8 mouse cellular contexts compared by ENCODE assay signal in the genomic region with DNA sequence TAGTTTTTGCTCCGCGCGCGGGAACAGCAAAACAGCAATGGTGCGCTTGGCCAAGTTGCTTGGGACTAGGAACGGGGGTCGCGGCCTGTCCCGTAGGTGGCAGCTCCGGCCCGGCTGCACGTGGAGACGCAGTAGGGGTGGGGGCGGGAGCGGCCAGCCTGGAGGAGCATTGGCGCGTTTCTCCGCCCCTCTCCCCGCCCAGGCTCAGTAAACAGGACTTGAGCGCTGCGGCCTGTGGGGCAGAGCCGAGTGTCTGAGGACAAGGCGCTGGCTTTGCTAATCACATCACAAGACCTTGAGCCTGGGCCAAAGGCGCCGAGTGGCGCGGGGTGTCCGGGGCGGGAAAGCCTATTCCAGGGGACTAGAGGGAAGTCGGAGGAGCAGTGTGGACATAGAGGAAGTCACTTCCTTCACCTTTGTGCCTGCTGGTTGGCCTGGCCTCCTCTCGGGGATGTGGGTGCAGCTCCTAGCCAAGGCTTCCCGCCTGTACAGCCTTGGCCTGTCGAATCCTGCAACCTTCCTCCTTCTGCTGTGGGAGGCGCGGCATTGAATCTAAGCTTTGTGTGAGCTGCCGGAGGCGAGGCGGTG. TPM values are rescaled to one million over a fixed set of nuclear protein-coding genes. Genes with fewer than 3 reads are reported as not detected.
DNase-seq lines count a peak whose midpoint lies in the region; ATAC-seq and TF ChIP-seq lines count a peak whose summit lies in the region.

No protein-coding gene starts in this region.

- no peaks in the 10 kb centered on the region for H3K27me3 ChIP-seq in G1E (ENCODE audit: insufficient read depth, low read length)
- H3K27me3 ChIP-seq in lung, postnatal 0 days (replicated peaks; ENCODE audit: insufficient read depth, low read length), result no peaks in the 10 kb centered on the region

- peak overlapping the region; percentile 70 for H3K4me2 ChIP-seq in lung, postnatal 0 days (replicated peaks; ENCODE audit: low read depth, low read length)

- no peaks in the 10 kb centered on the region for H3K9me3 ChIP-seq in G1E (replicated peaks)
- no peaks in the 10 kb centered on the region for H3K9me3 ChIP-seq in lung, postnatal 0 days (ENCODE audit: low read length)

- peak overlapping the region; percentile 95 for H3K27ac ChIP-seq in lung, postnatal 0 days (ENCODE audit: low read length)

- DNase-seq in G1E (ENCODE audit: low spot score), result peak; percentile 85
- DNase-seq in cerebellum, adult 8-10 months, result peak; percentile 44
- DNase-seq in forelimb bud, embryonic 11.5 days (ENCODE audit: low read depth, low spot score), result peak; percentile 86
- DNase-seq in layer of hippocampus, adult 9-10 months (ENCODE audit: low spot score), result peak; percentile 72
- peak; percentile 98 for DNase-seq in lung, postnatal 0 days (ENCODE audit: low spot score)
- DNase-seq in ovary, postnatal 10 days (ENCODE audit: low spot score), result peak; percentile 91
- peak; percentile 56 to 66 for DNase-seq in thymus, postnatal 10 days (ENCODE audit: low spot score in 2 of 2)

- peaks cover 33% of the 10 kb centered on the region for H3K4me1 ChIP-seq in G1E (ENCODE audit: insufficient read depth, low read depth, low read length)
- H3K4me1 ChIP-seq in lung, postnatal 0 days (ENCODE audit: insufficient read depth, low read depth, low read length), result peaks cover 7% of the 10 kb centered on the region

- H3K4me3 ChIP-seq in G1E (ENCODE audit: low read depth, low read length), result peak overlapping the region; percentile 87
- H3K4me3 ChIP-seq in lung, postnatal 0 days (ENCODE audit: low read depth, low read length), result peak overlapping the region; percentile 66

- TF ChIP-seq EP300 in lung, postnatal 0 days (IDR thresholded peaks at IDR 0.05), result peak; percentile 76; the same call in 1 of the 2 replicates

- TF ChIP-seq CTCF in G1E (IDR thresholded peaks at IDR 0.05; ENCODE audit: low read depth, low read length), result no peak
- TF ChIP-seq CTCF in lung, postnatal 0 days (IDR thresholded peaks at IDR 0.05), result peak; percentile 44

- peak; percentile 50 for ATAC-seq in G1E (ENCODE audit: extremely low read depth, insufficient number of reproducible peaks, low FRiP score, poor library complexity, severe bottlenecking)
- ATAC-seq in hematopoietic stem cell, adult 5-6 weeks (replicated peaks in 1 of 2; ENCODE audit: insufficient read depth in 1 of 2, low FRiP score in 2 of 2, low TSS enrichment in 1 of 2, low read depth in 1 of 2, poor library complexity in 2 of 2, severe bottlenecking in 2 of 2), result peak; percentile 24 to 33
- peak; percentile 87 for ATAC-seq in lung, postnatal 0 days

- H3K36me3 ChIP-seq in G1E (replicated peaks), result peaks cover 78% of the 10 kb centered on the region
- H3K36me3 ChIP-seq in lung, postnatal 0 days (ENCODE audit: insufficient read depth, low read length), result no peaks in the 10 kb centered on the region

- under 1% methylated on average over 35 of the region's 38 CpGs for WGBS in lung, postnatal 0 days

- peak overlapping the region; percentile 32 for H3K9ac ChIP-seq in lung, postnatal 0 days (replicated peaks; ENCODE audit: low read depth)

RNA-seq across cellular contexts. Expression of a gene that starts 0.7 kb away (rescaled TPM):
- total RNA-seq in G1E (2014; fragmentation: Nextera tagmentation), result 417 and 437 TPM in 2 replicates
- total RNA-seq in G1E (2017), result 112 TPM in 2 replicates
- polyA plus RNA-seq in G1E (2012), result 884 and 1,243 TPM in 2 replicates
- 297 and 349 TPM in 2 replicates for total RNA-seq in hematopoietic stem cell, adult 5-6 weeks (2017)
- 15.6 and 17.5 TPM in 2 replicates for polyA plus RNA-seq in lung, postnatal 0 days (2015; fragmentation: Nextera tagmentation; extraction: Ambion mirVana)

Comparison
In these comparisons a context has a peak if more than half of its experiments do, and no peak if none do; other contexts are left out.
1. Peak in every context shown above with its lines: DNase-seq, ATAC-seq, H3K4me3 ChIP-seq and H3K27ac ChIP-seq.
2. ATAC-seq: peak in every context shown above with its lines; median percentile 87 in lung, postnatal 0 days; 50 in G1E; 28 in hematopoietic stem cell, adult 5-6 weeks.
3. DNase-seq: peak in every context shown above with its lines; median percentile 98 in lung, postnatal 0 days; 91 in ovary, postnatal 10 days; 86 in forelimb bud, embryonic 11.5 days; 85 in G1E; 72 in layer of hippocampus, adult 9-10 months; 61 in thymus, postnatal 10 days; 44 in cerebellum, adult 8-10 months.